Mouse (Mus musculus) limb, embryonic 14.5 days (tissue): Measurements from ENCODE around the gene Mroh2b. TPM values are rescaled to one million over a fixed set of nuclear protein-coding genes. Genes with fewer than 3 reads are reported as not detected.

ENCODE experiments used
- ATAC-seq: fragments of 200-750 bp; cut with Nextera tagmentation; 2 replicates; pipeline ENCODE4 v1.8.0; 2017; ENCODE audit warnings: low read depth, moderate number of reproducible peaks, moderate TSS enrichment; ENCODE audit not compliant: low FRiP score
- DNase-seq: peaks from one replicate; pipeline ENCODE4 v3.0.0-alpha.2; 2015; ENCODE audit warnings: low spot score
- H3K27ac ChIP-seq: fragments of 300-500 bp; sonication (generic); replicated peaks from 2 replicates; pipeline ENCODE4 v1.5.1; 2014; ENCODE audit warnings: low read depth, mild to moderate bottlenecking, low read length, moderate library complexity, mixed read lengths
- H3K27me3 ChIP-seq: fragments of 300-500 bp; sonication (generic); 2 replicates; pipeline ENCODE4 v1.6.1; 2014; ENCODE audit warnings: low read length, mixed read lengths; ENCODE audit not compliant: control insufficient read depth, insufficient read depth
- H3K36me3 ChIP-seq: fragments of 300-500 bp; sonication (generic); 2 replicates; pipeline ENCODE4 v1.6.1; 2014; ENCODE audit warnings: mild to moderate bottlenecking, low read length, moderate library complexity, mixed read lengths; ENCODE audit not compliant: control insufficient read depth, insufficient read depth
- H3K4me1 ChIP-seq: fragments of 300-500 bp; sonication (generic); 2 replicates; pipeline ENCODE4 v1.6.1; 2014; ENCODE audit warnings: antibody characterized with exemption, low read length, mixed read lengths; ENCODE audit not compliant: control insufficient read depth, insufficient read depth
- H3K4me2 ChIP-seq: fragments of 300-500 bp; sonication (generic); replicated peaks from 2 replicates; pipeline ENCODE4 v1.6.1; 2014; ENCODE audit warnings: low read depth, mild to moderate bottlenecking, low read length, moderate library complexity; ENCODE audit not compliant: severe bottlenecking
- H3K4me3 ChIP-seq: fragments of 300-500 bp; sonication (generic); replicated peaks from 2 replicates; pipeline ENCODE4 v1.5.1; 2014; ENCODE audit warnings: low read length
- H3K9ac ChIP-seq: fragments of 300-500 bp; sonication (generic); 2 replicates; pipeline ENCODE4 v1.6.1; 2014; ENCODE audit warnings: mild to moderate bottlenecking, low read depth, low read length, moderate library complexity; ENCODE audit not compliant: severe bottlenecking
- H3K9me3 ChIP-seq: fragments of 300-500 bp; sonication (generic); 2 replicates; pipeline ENCODE4 v1.6.1; 2016; ENCODE audit warnings: low read length; ENCODE audit not compliant: control insufficient read depth
- POLR2A ChIP-seq: fragments of 200-500 bp; IDR thresholded peaks from 2 replicates; pipeline ENCODE4 v1.8.0; 2012; ENCODE audit warnings: inconsistent platforms, mild to moderate bottlenecking, moderate library complexity, borderline replicate concordance; ENCODE audit not compliant: insufficient read depth, insufficient read length; ENCODE audit errors: extremely low read depth
- WGBS: fragments of 180-500 bp; shearing (Covaris S2); extraction: QIAGEN DNeasy Blood & Tissue Kit; methylation state at CpG from one replicate; pipeline ENCODE4 v1.1.7; 2014; 5-methylcytosine and 5-hydroxymethylcytosine counted together
- polyA plus RNA-seq, 2 experiments: library from polyadenylated mRNA; depleted of rRNA in 1 of 2; stranded (reverse) in 1 of 2; unstranded in 1 of 2; fragments of >200 nt; fragmentation: Nextera tagmentation in 1 of 2; extraction: Ambion mirVana in 1 of 2; gene quantifications; 2 replicates each; pipeline versions ENCODE4 v1.2.1 to v1.2.3; 2012 to 2014

Gene Mroh2b
- polyA plus RNA-seq, 2 experiments: not detected

DNA sequence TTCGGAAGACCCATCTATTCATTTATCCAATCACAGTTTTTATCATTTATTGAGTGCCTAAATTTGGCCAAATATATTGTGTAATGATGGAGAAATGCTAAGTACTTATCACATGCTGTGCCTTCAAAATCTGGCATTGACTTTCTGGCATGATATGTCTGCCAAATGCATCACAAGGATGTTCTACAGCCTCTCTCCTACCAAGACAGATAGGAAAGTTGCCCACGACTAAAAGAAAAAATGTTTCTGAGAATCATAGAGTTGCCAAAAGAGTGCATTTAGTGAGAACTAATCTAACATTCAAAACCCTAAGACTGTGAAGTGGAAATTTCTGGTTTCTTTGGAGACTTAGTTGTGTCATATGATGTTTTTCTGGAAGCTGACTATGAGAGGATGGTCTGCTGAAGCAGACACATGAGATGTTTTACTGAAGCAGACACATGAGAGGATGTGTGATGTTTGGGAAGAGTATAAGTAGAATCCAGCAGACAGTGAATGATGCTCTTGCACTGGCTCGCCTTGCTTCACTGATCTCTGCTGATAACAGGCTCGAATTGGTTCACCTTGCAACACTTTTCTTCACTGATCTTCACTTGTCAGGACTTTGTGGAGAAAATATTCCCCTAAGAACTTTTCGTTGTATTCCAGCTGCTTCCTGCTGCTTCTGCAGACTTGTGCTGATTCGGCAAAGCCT, 105.1 kb downstream of the Mroh2b start:
- H3K27me3 ChIP-seq: no peaks in the 10 kb centered on the region
- H3K9me3 ChIP-seq: no peaks in the 10 kb centered on the region
- no peak overlapping the region for H3K27ac ChIP-seq
- no peak for TF ChIP-seq POLR2A
- H3K9ac ChIP-seq: no peak overlapping the region
- DNase-seq: no peak
- no peaks in the 10 kb centered on the region for H3K36me3 ChIP-seq
- no peak overlapping the region for H3K4me3 ChIP-seq
- no peak overlapping the region for H3K4me2 ChIP-seq
- no peak for ATAC-seq
- H3K4me1 ChIP-seq: no peaks in the 10 kb centered on the region
- 79% methylated on average over 6 of the region's 6 CpGs for WGBS

DNA sequence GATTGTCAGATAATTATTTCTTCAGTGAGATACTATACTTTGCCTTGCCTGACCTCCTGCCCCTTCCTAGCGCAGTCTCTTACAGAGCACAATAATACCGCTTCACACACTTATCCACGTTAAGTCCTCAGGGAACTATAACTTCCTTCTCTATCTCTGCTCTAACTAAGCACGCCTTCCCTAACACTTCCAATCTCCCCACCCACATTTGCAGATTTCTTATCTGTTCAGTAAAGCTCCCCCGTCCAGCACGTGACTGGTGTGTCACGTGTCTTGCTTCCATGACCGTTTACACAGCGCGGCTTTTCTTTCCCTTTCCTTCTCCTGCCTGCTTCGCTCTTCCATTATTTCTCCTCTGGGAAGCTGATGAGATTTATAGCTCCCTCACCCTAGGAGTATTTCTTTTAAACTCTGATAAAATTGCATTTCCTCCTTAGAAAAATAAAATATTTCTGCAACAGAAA, 111.1 kb downstream of the Mroh2b start:
- Histone ChIP-seq H3K9ac (no peak overlapping the region), H3K27ac (no peak overlapping the region), H3K4me2 (no peak overlapping the region), H3K4me1 (no peaks in the 10 kb centered on the region), H3K36me3 (no peaks in the 10 kb centered on the region), H3K4me3 (no peak overlapping the region), H3K27me3 (no peaks in the 10 kb centered on the region), H3K9me3 (no peaks in the 10 kb centered on the region)
- DNase-seq (no peak), ATAC-seq (peak; percentile 53; the same call in 1 of the 2 replicates)
- WGBS: 78% methylated on average over 11 of the region's 11 CpGs
- no peak for TF ChIP-seq POLR2A

Other genes with a start within 250 kb of the Mroh2b start
- 0.05 and 0.14 TPM in 2 replicates for gene C6, start 171.6 kb upstream of the Mroh2b start, polyA plus RNA-seq (2012; rRNA removed)
- 0.34 and 1.0 TPM in 2 replicates for gene C6, start 171.6 kb upstream of the Mroh2b start, polyA plus RNA-seq (2014; fragmentation: Nextera tagmentation; extraction: Ambion mirVana)
- gene C7, start 165.0 kb downstream of the Mroh2b start, polyA plus RNA-seq (2012; rRNA removed): 0.05 and 0.26 TPM in 2 replicates
- 0.11 and 0.28 TPM in 2 replicates for gene C7, start 165.0 kb downstream of the Mroh2b start, polyA plus RNA-seq (2014; fragmentation: Nextera tagmentation; extraction: Ambion mirVana)
- 0.76 and 0.98 TPM in 2 replicates for gene Card6, start 209.8 kb downstream of the Mroh2b start, polyA plus RNA-seq (2012; rRNA removed)
- 0.54 and 1.3 TPM in 2 replicates for gene Card6, start 209.8 kb downstream of the Mroh2b start, polyA plus RNA-seq (2014; fragmentation: Nextera tagmentation; extraction: Ambion mirVana)
- 1,000 and 1,908 TPM in 2 replicates for gene Rpl37, start 217.9 kb downstream of the Mroh2b start, polyA plus RNA-seq (2012; rRNA removed)
- 812 and 865 TPM in 2 replicates for gene Rpl37, start 217.9 kb downstream of the Mroh2b start, polyA plus RNA-seq (2014; fragmentation: Nextera tagmentation; extraction: Ambion mirVana)
- 13.4 and 13.5 TPM in 2 replicates for gene Prkaa1, start 245.1 kb downstream of the Mroh2b start, polyA plus RNA-seq (2012; rRNA removed)
- 17.7 and 20.4 TPM in 2 replicates for gene Prkaa1, start 245.1 kb downstream of the Mroh2b start, polyA plus RNA-seq (2014; fragmentation: Nextera tagmentation; extraction: Ambion mirVana)